Mouse (Mus musculus) layer of hippocampus, postnatal 10 days (tissue): ENCODE measurements around the gene B3gnt2. TPM values are rescaled to one million over a fixed set of nuclear protein-coding genes. Genes with fewer than 3 reads are reported as not detected.
"Not testable (repeated sequence)": the region's sequence is repeated elsewhere in the genome, so short reads cannot be mapped to it uniquely, and the experiment has no call there.

Experiments used
- DNase-seq, 2 experiments: peaks; one replicate each; pipeline ENCODE4 v3.0.0; 2021; ENCODE audit warnings: low spot score in 2 of 2
- total RNA-seq, 2 experiments: library from RNA; stranded (reverse); gene quantifications; 2 replicates each; pipeline ENCODE4 v1.2.3; 2021

The B3gnt2 gene
- total RNA-seq, 2 experiments from 2014 or later = 13.1 to 13.9 TPM

DNA sequence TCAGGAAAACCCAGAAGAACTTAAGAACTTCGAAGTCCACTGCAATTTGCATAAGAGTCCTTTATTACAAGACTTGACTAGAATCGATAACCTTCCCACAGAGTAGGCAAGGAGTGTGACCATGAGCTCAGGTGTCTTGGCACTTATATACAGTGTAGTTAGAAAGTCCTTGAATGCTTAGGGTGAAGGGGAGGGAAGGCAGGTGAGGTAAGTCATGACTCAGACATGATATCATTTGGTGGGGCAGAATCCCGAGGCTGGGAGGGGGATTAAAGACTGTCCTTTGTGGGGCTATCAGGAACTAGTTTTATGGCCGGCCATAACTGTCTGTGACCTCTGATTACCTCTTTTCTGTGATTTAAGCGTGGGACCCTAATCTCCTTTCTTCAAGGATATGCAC lies 125.6 kb downstream of the B3gnt2 start:
- not testable (repeated sequence) for DNase-seq

DNA sequence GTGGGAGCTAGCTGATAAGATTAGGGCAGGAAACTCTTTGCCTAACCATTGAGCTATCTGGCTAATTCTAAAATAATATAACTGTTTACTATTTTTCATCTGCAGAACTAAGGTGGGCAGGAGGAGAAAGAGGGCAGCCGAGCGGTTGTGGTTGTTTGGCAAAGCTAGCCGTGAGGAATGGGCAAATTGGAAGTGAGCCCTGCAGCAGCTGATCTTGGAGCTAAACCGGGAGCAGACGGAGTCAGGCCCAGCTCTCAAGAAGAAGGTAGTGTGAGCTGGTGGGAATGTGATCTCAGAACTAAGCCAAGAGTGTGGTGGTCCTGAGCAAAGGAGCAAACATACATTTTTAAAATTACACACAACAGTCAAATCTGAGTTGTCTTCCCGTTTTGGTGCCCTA lies 126.8 kb downstream of the B3gnt2 start:
- DNase-seq = no peak

DNA sequence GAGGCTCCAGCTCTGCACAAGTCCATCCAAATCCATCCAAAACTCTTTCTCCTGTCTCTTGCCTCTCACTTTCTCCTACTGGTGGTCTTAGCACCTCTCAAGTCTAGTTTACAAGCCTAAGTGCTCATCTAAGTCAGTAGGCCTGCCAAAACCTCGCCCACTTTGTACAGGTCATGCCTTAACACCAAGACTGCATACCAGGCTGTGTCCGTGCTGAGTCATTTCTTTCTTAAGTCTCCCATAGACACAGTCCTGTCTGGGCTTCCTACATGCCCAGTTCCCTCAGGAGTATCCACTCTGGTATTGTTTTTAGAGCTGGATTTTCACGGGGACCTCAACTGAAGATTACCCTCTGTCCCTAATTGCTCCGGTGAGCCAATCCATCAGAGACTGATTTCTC lies 127.9 kb downstream of the B3gnt2 start:
- DNase-seq = no peak

DNA sequence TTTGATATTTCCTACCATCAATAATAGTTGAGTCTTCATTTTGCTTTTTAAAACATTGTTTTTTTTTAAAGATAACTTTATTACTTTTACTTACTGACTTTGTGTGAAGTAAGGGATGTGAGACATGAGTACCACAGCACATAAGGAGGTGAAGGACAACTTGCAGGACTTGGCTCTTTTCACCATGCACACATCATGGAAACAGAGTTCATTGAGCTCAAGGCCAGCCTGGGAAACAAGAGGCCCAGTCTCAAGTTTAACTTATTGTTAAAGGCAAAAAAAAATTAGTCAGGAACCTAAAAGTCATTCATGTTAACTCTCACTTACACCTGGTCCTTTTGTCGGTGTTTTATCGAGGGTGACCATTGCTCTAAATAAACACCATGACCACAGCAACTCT lies 137.7 kb downstream of the B3gnt2 start:
- DNase-seq = no peak

DNA sequence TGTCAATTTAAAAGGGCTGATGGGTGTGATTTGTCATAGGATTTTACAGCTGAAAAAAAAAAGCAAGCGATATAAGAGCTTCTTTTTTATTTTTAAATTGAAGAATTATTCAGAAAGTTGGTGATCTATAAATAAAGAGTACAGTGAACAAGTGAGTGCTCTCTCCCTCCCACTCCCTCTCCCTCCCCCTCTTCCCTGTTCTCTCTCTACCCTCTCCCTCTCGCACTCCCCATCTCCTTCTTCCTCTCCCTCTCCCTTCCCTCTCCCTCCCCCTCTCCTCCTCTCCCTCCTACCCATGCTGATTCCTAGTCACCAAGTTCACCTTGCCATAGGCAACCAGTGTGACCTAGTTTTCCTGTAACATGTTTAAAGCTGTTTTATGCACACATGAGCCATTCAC lies 140.7 kb downstream of the B3gnt2 start:
- no peak for DNase-seq

DNA sequence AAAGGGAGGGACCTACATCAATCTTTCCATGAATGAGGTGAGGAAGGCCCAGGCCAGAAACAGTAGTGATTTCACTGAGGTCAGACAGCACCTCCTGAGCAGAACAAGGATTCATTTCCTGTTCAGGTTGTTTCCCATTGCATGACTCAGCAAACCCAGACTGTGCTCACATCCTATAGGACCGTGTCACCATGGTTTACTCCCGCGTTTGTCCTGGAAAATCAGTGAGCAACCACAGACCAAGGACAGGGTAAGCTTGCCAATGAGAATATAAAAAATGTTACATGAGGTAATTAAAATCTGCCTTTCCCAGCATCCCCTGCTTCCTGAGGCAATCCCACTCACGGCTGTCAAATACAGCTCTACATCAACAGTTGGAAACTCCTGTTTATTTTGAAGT lies 141.2 kb downstream of the B3gnt2 start:
- DNase-seq = peak; percentile 10 to 25

DNA sequence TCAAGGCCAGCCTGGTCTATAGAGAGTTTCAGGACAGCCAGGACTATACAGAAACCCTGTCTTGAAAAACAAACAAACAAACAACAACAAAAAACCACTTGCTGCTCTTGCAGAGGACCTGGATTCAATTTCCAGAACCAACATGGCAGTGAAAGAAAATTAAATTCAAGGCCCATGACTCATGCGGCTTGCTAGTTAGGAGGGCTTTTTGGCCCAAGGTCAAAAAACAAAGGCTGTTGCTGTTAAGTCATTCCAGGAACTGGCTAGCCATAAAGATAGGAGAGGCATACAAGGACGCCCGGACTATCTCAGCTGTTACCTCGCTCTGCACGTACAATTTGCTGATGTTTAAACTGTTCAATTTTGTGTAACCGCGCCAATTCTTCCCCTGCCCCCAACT lies 142.7 kb downstream of the B3gnt2 start:
- no peak for DNase-seq

DNA sequence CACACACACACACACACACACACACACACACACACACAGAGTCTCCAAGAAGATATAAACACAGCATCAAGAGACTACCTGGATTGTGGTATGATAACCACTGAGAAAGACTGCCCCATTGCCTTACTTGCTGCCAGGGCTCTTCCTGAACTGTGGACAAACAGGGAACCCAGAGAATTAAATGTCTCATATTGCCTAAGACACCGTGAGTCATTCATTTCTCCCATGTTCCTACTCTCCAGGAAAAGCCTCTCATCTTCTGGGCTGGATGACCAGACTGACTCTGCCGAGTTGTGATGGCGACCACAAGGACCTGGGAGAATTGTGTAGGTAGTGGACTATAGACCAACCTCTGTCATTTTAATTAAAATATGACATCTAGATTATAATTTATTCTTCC lies 149.4 kb downstream of the B3gnt2 start:
- no peak for DNase-seq

DNA sequence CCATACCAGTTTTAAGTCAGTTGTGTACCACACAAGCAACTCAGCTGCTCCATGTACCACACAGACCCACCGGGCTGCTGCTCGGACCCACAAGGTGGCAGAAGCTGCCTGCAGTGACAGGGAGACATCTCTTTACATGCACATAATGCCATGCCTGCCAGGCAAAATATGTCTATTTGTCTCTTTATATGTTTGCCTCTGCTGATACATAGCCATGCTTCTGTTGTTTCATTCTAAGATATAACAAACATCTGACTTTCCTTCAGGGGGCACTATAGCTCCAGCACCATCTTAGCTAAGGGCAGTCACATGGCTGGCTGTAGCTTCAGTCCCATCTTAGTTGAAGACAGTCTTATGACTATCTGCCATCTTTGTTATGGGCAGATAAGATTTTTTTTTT lies 150.2 kb downstream of the B3gnt2 start:
- DNase-seq = no peak

Other genes starting within 250 kb of the B3gnt2 start
- gene Zrsr1, start 111.0 kb upstream of the B3gnt2 start, total RNA-seq = 10 to 100 TPM; 49.6 to 50.9 TPM
- gene Gm28048, start 121.1 kb upstream of the B3gnt2 start, total RNA-seq = 1 to 10 TPM; 5.5 to 8.3 TPM
- 10 to 100 TPM; 58.9 to 72.5 TPM for gene Commd1, start 121.4 kb upstream of the B3gnt2 start, total RNA-seq
- 100 to 1,000 TPM; 139 to 143 TPM for gene Cct4, start 129.6 kb upstream of the B3gnt2 start, total RNA-seq
- 1 to 10 TPM; 5.7 to 6.1 TPM for gene Fam161a, start 146.6 kb upstream of the B3gnt2 start, total RNA-seq